Mouse (Mus musculus): ENCODE data around the gene 9430097D07Rik.

Gene 9430097D07Rik

DNA sequence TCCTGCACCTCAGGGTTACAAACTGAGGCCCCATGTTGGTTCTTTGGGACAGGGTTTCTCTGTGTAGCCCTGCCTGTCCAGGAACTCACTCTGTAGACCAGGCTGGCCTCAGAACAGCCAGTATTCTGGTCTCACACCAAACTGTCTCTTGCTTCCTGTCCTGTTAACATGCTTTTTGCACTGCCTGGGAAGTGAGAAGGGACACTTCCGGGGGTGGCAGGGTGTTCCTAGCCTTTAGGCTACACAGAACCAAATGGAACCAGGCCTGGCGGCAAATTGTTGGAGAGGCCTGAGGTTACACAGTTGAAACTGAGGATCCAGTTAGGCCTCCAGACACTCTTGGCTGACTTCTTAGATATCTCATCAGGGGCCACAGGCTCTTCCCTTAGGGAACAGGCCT lies 42.3 kb downstream of the 9430097D07Rik start:
- DNase-seq, result no peak

DNA sequence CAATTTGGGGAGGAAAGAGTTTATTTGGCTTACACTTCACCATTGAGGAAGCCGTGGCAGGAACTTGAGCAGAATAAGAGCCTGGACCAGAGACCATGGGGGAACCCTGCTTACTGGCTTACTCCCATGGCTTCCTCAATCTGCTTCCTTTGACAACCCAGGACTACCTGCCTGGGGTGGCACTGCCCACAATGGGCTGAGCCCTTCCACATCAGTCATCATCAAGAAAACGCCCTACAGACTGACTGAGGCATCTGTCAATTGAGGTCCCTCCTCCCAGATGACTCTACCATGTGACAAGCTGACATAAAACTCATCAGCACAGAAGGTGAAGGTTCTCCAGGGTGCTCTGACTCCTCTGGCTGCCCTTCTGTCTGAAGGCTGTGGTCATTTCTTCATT lies 45.0 kb downstream of the 9430097D07Rik start:
- DNase-seq, result no peak

DNA sequence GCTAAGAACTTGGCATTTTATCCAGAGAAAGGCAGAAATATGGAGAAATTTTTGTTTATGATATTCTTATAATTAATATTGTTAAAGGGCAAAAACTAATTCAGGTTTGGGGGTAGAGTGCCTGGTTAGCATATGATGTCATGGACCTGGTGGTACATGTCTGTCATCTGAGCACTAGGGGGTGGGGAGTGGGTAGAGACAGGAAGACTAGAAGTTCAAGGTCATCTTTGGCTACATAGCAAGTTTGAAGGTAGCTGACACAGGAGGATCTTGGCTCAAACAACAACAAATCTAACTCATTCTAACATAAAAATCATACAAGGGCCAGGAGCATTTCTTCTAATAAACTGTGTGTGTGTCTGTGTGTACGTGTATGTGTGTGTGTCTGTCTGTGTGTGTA lies 47.2 kb downstream of the 9430097D07Rik start:
- DNase-seq, result no peak

DNA sequence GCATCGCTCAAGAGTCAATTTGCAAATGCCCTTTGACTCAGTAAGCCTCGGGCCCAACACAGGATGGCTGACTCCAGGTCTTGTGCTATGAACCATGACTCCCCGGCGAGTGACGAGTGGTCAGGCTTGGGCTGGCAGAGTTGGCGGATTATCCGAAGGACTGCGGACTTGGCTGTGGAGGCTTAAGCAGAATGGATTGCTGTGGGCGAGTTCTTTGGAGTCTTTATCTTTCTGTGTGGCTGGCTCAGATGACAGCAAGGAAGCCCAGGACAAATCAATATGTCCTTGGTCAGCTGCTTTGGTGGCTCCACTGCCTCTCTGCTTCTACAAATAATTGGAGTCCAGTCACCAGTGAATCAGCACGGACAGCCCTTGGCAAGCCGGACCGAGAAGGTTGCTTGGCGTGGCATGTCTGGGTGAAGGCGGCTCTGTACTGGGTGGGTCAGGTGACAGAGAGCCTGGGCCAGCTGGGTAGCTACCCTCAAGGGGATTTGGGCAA lies 48.0 kb downstream of the 9430097D07Rik start:
- DNase-seq, result no peak

DNA sequence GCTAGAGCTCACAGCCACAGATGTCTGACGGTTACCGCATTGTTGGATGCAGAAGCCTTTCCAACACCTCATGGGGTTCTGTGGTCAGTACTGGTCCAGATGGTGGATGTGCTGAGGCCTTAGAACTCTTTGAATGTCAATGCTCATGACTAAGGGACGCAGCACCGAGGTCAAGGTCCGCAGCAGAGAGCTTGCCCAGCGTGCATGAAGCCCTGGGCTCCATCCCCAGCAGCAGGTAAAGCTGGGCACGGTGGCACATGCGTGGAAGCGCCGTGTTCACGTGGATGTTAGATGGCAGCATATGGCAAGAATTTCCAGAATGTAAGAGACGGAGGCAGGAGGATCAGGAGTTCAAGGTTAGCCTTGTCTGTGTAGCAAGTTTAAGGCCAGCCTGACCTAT lies 49.7 kb downstream of the 9430097D07Rik start:
- no peak for DNase-seq

DNA sequence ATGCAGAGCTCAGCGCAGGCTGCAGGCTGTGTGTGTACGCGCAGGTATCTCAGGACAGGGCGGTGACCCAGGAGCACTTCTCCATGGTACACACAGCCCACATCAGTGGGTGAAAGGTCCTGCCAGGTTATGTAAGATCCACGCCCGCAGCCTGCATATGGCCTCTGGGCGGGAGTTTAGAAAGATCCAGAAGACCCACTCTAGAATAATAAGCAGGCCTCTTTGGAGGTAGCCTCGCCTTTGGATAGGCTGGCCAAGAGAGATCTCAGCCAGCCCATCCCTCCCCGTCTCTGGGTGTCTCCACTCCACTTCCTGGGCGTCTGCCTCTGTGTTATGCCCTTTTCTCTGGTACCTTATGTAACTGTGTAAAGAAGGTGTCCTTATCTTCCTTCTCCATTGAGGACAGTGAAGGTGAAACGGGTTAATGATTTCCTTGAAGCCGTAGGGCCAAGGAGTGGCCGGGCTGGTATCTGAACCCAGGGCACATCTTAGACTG lies 50.9 kb downstream of the 9430097D07Rik start:
- DNase-seq, result no peak
